ENCODE assay signal across 8 mouse cellular contexts in the genomic region with DNA sequence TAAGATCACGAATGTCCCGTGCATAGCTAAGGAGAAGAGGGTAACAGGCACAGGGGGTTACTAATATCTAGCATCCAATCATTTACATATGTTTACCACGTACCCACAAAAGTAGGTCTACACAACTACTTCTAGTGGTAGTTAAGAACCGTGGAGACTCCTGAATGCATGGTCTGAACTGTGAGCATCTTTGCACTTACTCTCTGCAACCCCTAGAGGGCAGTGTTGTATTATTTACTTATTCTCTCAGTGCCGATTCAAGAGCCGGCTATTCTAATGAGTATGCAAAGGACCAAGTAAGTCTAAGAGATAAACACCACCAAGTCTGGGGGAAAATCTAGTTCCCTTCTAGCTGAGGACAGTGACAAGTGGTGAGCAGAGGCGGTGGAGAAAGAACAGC. TPM values are rescaled to one million over a fixed set of nuclear protein-coding genes. Genes with fewer than 3 reads are reported as not detected.
DNase-seq lines count a peak whose midpoint lies in the region; ATAC-seq and TF ChIP-seq lines count a peak whose summit lies in the region.
"Had no signal": no experiment of that assay in that cellular context is flagged by ENCODE, and none has a peak within 500 bp of the region (broad histone marks: within the 10 kb centered on the region; RNA-seq: fewer than 3 reads in every experiment).

No protein-coding gene starts in this region.

- no peak overlapping the region for H3K27ac ChIP-seq in hindbrain, postnatal 0 days
- H3K27ac ChIP-seq in liver, embryonic 14.5 days, result no peak overlapping the region

- peak; percentile 71 for ATAC-seq in Patski
- ATAC-seq in hindbrain, postnatal 0 days, result peak; percentile 67
- ATAC-seq in liver, embryonic 14.5 days (ENCODE audit: insufficient read depth), result 0 out of 2 replicates have a peak, but pooled peaks have one; percentile 39
- ATAC-seq in neutrophil, adult 5-6 weeks (ENCODE audit: extremely low read depth, insufficient number of reproducible peaks, low FRiP score, poor library complexity, severe bottlenecking), result peak; percentile 64; the same call in 1 of the 2 replicates

- H3K36me3 ChIP-seq in hindbrain, postnatal 0 days (ENCODE audit: insufficient read depth, low read length), result no peaks in the 10 kb centered on the region
- H3K36me3 ChIP-seq in liver, embryonic 14.5 days (replicated peaks; ENCODE audit: control insufficient read depth, insufficient read depth, low read depth), result no peaks in the 10 kb centered on the region

- no peak for TF ChIP-seq EP300 in liver, embryonic 14.5 days (IDR thresholded peaks at IDR 0.05; ENCODE audit: low read depth)

- no peak overlapping the region for H3K9ac ChIP-seq in hindbrain, postnatal 0 days (replicated peaks; ENCODE audit: low read length)
- no peak overlapping the region for H3K9ac ChIP-seq in liver, embryonic 14.5 days (replicated peaks)

- H3K4me3 ChIP-seq in hindbrain, postnatal 0 days (ENCODE audit: low read length), result no peak overlapping the region
- no peak overlapping the region for H3K4me3 ChIP-seq in liver, embryonic 14.5 days (ENCODE audit: insufficient read depth in 1 of 2, low read depth in 2 of 2, low read length in 2 of 2)

- no peaks in the 10 kb centered on the region for H3K4me1 ChIP-seq in hindbrain, postnatal 0 days (ENCODE audit: insufficient read depth, low read length)
- H3K4me1 ChIP-seq in liver, embryonic 14.5 days (replicated peaks; ENCODE audit: control insufficient read depth in 2 of 2, insufficient read depth in 2 of 2, low read length in 1 of 2), result no peaks in the 10 kb centered on the region

- no peak overlapping the region for H3K4me2 ChIP-seq in hindbrain, postnatal 0 days (ENCODE audit: low read depth, low read length)
- H3K4me2 ChIP-seq in liver, embryonic 14.5 days (ENCODE audit: low read depth), result no peak overlapping the region

- 12% methylated on average over 7 of the region's 7 CpGs for WGBS in hindbrain, postnatal 0 days
- WGBS in liver, embryonic 14.5 days (ENCODE audit: insufficient replicate concordance), result 7% methylated on average over 7 of the region's 7 CpGs

- in situ Hi-C loops in Patski (cut with MboI; ENCODE audit: low pct_unique_long_range_greater_than_20kb), result loop anchor here (5.0 to 10.0 kb wide), 4 partner anchors 80 to 460 kb away; no protein-coding TSS in a partner anchor

- peaks cover 27% of the 10 kb centered on the region for H3K27me3 ChIP-seq in Patski
- no peaks in the 10 kb centered on the region for H3K27me3 ChIP-seq in hindbrain, postnatal 0 days (ENCODE audit: insufficient read depth, low read length)
- H3K27me3 ChIP-seq in liver, embryonic 14.5 days (ENCODE audit: control insufficient read depth, insufficient read depth, low read length), result no peaks in the 10 kb centered on the region; the same call in 1 of the 2 replicates

- CTCF ChIA-PET in Patski (lab: Charles Lee), result interaction anchor here (0.7 to 4.2 kb wide), 14 partner anchors 9 to 357 kb away, joined by 3 to 25 read pairs (median 4); a partner anchor contains a TSS

- POLR2A ChIA-PET in Patski (lab: Charles Lee), result no interaction called here

- H3K9me3 ChIP-seq in hindbrain, postnatal 0 days (ENCODE audit: low read length), result no peaks in the 10 kb centered on the region
- no peaks in the 10 kb centered on the region for H3K9me3 ChIP-seq in liver, embryonic 14.5 days (ENCODE audit: control insufficient read depth, low read length)

- peak; percentile 43 for DNase-seq in right cerebral cortex, adult 18-20 months
- DNase-seq in right cerebral cortex, postnatal 4 days, result no peak
- peak; percentile 19 for DNase-seq in Patski (ENCODE audit: low read depth, low spot score)
- peak; percentile 79 for DNase-seq in embryo, embryonic 11 days
- DNase-seq in hindbrain, postnatal 0 days (ENCODE audit: low spot score), result peak; percentile 90
- DNase-seq in liver, embryonic 14.5 days (ENCODE audit: low read depth in 3 of 3, low spot score in 3 of 3), result peak; percentile 29 to 48 (median 47)

- TF ChIP-seq CTCF in Patski (IDR thresholded peaks at IDR 0.05), result peak; percentile 74
- TF ChIP-seq CTCF in hindbrain, postnatal 0 days (IDR thresholded peaks at IDR 0.05; ENCODE audit: low read depth), result peak; percentile 90
- TF ChIP-seq CTCF in liver, embryonic 14.5 days (IDR thresholded peaks at IDR 0.05; ENCODE audit: low read depth), result peak; percentile 78

RNA-seq across cellular contexts. Expression of a gene that starts 12.7 kb away (rescaled TPM):
- polyA plus RNA-seq in Patski (2021), result not detected
- total RNA-seq in hindbrain, postnatal 0 days (2014; rRNA removed), result 1.2 and 3.4 TPM in 2 replicates
- 2.0 and 2.1 TPM in 2 replicates for polyA plus RNA-seq in hindbrain, postnatal 0 days (2015; fragmentation: Nextera tagmentation; extraction: Ambion mirVana)
- 0.02 TPM in 1 of 2 replicates, not detected in the other for polyA plus RNA-seq in liver, embryonic 14.5 days (2012; rRNA removed)
- not detected in 2 replicates for polyA plus RNA-seq in liver, embryonic 14.5 days (2014; fragmentation: Nextera tagmentation; extraction: Ambion mirVana)
- not detected in 2 replicates for total RNA-seq in neutrophil, adult 5-6 weeks (2017)
- total RNA-seq: heart, postnatal 14 days had no signal

RNA-seq across cellular contexts. Expression of a gene that starts 58.4 kb away (rescaled TPM):
- polyA plus RNA-seq in Patski (2021), result 12.6 TPM
- 34.0 and 39.0 TPM in 2 replicates for total RNA-seq in hindbrain, postnatal 0 days (2014; rRNA removed)
- polyA plus RNA-seq in hindbrain, postnatal 0 days (2015; fragmentation: Nextera tagmentation; extraction: Ambion mirVana), result 66.3 and 66.9 TPM in 2 replicates
- polyA plus RNA-seq in liver, embryonic 14.5 days (2012; rRNA removed), result 6.0 and 9.0 TPM in 2 replicates
- 8.6 and 9.4 TPM in 2 replicates for polyA plus RNA-seq in liver, embryonic 14.5 days (2014; fragmentation: Nextera tagmentation; extraction: Ambion mirVana)
- 11.6 and 16.7 TPM in 2 replicates for total RNA-seq in neutrophil, adult 5-6 weeks (2017)
